Mouse (Mus musculus): Measurements from ENCODE around the gene Sh3kbp1. TPM values are rescaled to one million over a fixed set of nuclear protein-coding genes. Genes with fewer than 3 reads are reported as not detected.

The Sh3kbp1 gene
- polyA plus RNA-seq, 2 experiments, result 4.0 to 9.9 TPM

- H3K27ac ChIP-seq, result no peak overlapping the region
- TF ChIP-seq EP300 (IDR thresholded peaks at IDR 0.05; ENCODE audit: low read depth) (no peak), CTCF (IDR thresholded peaks at IDR 0.05; ENCODE audit: low read depth) (no peak)
- ATAC-seq (ENCODE audit: insufficient read depth) (no peak), DNase-seq (ENCODE audit: low read depth in 3 of 3, low spot score in 3 of 3) (no peak)
- no peak overlapping the region for H3K4me2 ChIP-seq (ENCODE audit: low read depth)
- H3K9me3 ChIP-seq (ENCODE audit: control insufficient read depth, low read length), result no peaks in the 10 kb centered on the region
- no peaks in the 10 kb centered on the region for H3K4me1 ChIP-seq (replicated peaks; ENCODE audit: control insufficient read depth in 2 of 2, insufficient read depth in 2 of 2, low read length in 1 of 2)
- H3K27me3 ChIP-seq (ENCODE audit: control insufficient read depth, insufficient read depth, low read length), result no peaks in the 10 kb centered on the region
- no peaks in the 10 kb centered on the region for H3K36me3 ChIP-seq (replicated peaks; ENCODE audit: control insufficient read depth, insufficient read depth, low read depth)
- no peak overlapping the region for H3K9ac ChIP-seq (replicated peaks)
- 47% methylated on average over 1 of the region's 1 CpGs for WGBS (ENCODE audit: insufficient replicate concordance)
- no peak overlapping the region for H3K4me3 ChIP-seq (ENCODE audit: insufficient read depth in 1 of 2, low read depth in 2 of 2, low read length in 2 of 2)
Measured at GRCm38 (mm10) chrX:159877770-159878169, 250.7 kb downstream of the Sh3kbp1 start.

GRCm38 (mm10) chrX:159879455-159879854 lies 252.4 kb downstream of the Sh3kbp1 start:
- Histone ChIP-seq H3K9ac (replicated peaks) (no peak overlapping the region), H3K9me3 (ENCODE audit: control insufficient read depth, low read length) (no peaks in the 10 kb centered on the region), H3K27me3 (ENCODE audit: control insufficient read depth, insufficient read depth, low read length) (no peaks in the 10 kb centered on the region), H3K4me2 (ENCODE audit: low read depth) (no peak overlapping the region), H3K4me1 (replicated peaks; ENCODE audit: control insufficient read depth in 2 of 2, insufficient read depth in 2 of 2, low read length in 1 of 2) (no peaks in the 10 kb centered on the region), H3K36me3 (replicated peaks; ENCODE audit: control insufficient read depth, insufficient read depth, low read depth) (no peaks in the 10 kb centered on the region), H3K4me3 (ENCODE audit: insufficient read depth in 1 of 2, low read depth in 2 of 2, low read length in 2 of 2) (no peak overlapping the region), H3K27ac (no peak overlapping the region)
- no peak for TF ChIP-seq CTCF (IDR thresholded peaks at IDR 0.05; ENCODE audit: low read depth)
- no peak for TF ChIP-seq EP300 (IDR thresholded peaks at IDR 0.05; ENCODE audit: low read depth)
- 38% methylated on average over 3 of the region's 3 CpGs for WGBS (ENCODE audit: insufficient replicate concordance)
- DNase-seq (ENCODE audit: low read depth in 3 of 3, low spot score in 3 of 3), result no peak
- no peak for ATAC-seq (ENCODE audit: insufficient read depth)

GRCm38 (mm10) chrX:159881576-159881975 lies 254.5 kb downstream of the Sh3kbp1 start:
- H3K4me2 ChIP-seq (ENCODE audit: low read depth), result no peak overlapping the region
- DNase-seq (ENCODE audit: low read depth in 3 of 3, low spot score in 3 of 3), result no peak
- H3K4me3 ChIP-seq (ENCODE audit: insufficient read depth in 1 of 2, low read depth in 2 of 2, low read length in 2 of 2), result no peak overlapping the region
- 66% methylated on average over 5 of the region's 5 CpGs for WGBS (ENCODE audit: insufficient replicate concordance)
- no peak for ATAC-seq (ENCODE audit: insufficient read depth)
- TF ChIP-seq CTCF (IDR thresholded peaks at IDR 0.05; ENCODE audit: low read depth), result no peak
- TF ChIP-seq EP300 (IDR thresholded peaks at IDR 0.05; ENCODE audit: low read depth), result no peak
- no peaks in the 10 kb centered on the region for H3K36me3 ChIP-seq (replicated peaks; ENCODE audit: control insufficient read depth, insufficient read depth, low read depth)
- no peak overlapping the region for H3K27ac ChIP-seq
- no peaks in the 10 kb centered on the region for H3K4me1 ChIP-seq (replicated peaks; ENCODE audit: control insufficient read depth in 2 of 2, insufficient read depth in 2 of 2, low read length in 1 of 2)
- no peaks in the 10 kb centered on the region for H3K27me3 ChIP-seq (ENCODE audit: control insufficient read depth, insufficient read depth, low read length)
- no peaks in the 10 kb centered on the region for H3K9me3 ChIP-seq (ENCODE audit: control insufficient read depth, low read length)
- H3K9ac ChIP-seq (replicated peaks), result no peak overlapping the region

GRCm38 (mm10) chrX:159896536-159896935 lies 269.5 kb downstream of the Sh3kbp1 start:
- WGBS (ENCODE audit: insufficient replicate concordance), result 60% methylated on average over 4 of the region's 4 CpGs
- H3K4me2 ChIP-seq (ENCODE audit: low read depth), result no peak overlapping the region
- H3K9ac ChIP-seq (replicated peaks), result no peak overlapping the region
- H3K36me3 ChIP-seq (replicated peaks; ENCODE audit: control insufficient read depth, insufficient read depth, low read depth), result no peaks in the 10 kb centered on the region
- H3K4me3 ChIP-seq (ENCODE audit: insufficient read depth in 1 of 2, low read depth in 2 of 2, low read length in 2 of 2), result no peak overlapping the region
- no peaks in the 10 kb centered on the region for H3K4me1 ChIP-seq (replicated peaks; ENCODE audit: control insufficient read depth in 2 of 2, insufficient read depth in 2 of 2, low read length in 1 of 2)
- DNase-seq (ENCODE audit: low read depth in 3 of 3, low spot score in 3 of 3), result no peak
- TF ChIP-seq EP300 (IDR thresholded peaks at IDR 0.05; ENCODE audit: low read depth) (no peak), CTCF (IDR thresholded peaks at IDR 0.05; ENCODE audit: low read depth) (no peak)
- H3K27ac ChIP-seq, result no peak overlapping the region
- no peaks in the 10 kb centered on the region for H3K27me3 ChIP-seq (ENCODE audit: control insufficient read depth, insufficient read depth, low read length)
- H3K9me3 ChIP-seq (ENCODE audit: control insufficient read depth, low read length), result no peaks in the 10 kb centered on the region
- ATAC-seq (ENCODE audit: insufficient read depth), result no peak

- 25% methylated on average over 2 of the region's 2 CpGs for WGBS (ENCODE audit: insufficient replicate concordance)
- H3K4me3 ChIP-seq (ENCODE audit: insufficient read depth in 1 of 2, low read depth in 2 of 2, low read length in 2 of 2), result no peak overlapping the region
- H3K36me3 ChIP-seq (replicated peaks; ENCODE audit: control insufficient read depth, insufficient read depth, low read depth), result no peaks in the 10 kb centered on the region
- H3K4me1 ChIP-seq (replicated peaks; ENCODE audit: control insufficient read depth in 2 of 2, insufficient read depth in 2 of 2, low read length in 1 of 2), result no peaks in the 10 kb centered on the region
- TF ChIP-seq CTCF (IDR thresholded peaks at IDR 0.05; ENCODE audit: low read depth) (no peak), EP300 (IDR thresholded peaks at IDR 0.05; ENCODE audit: low read depth) (no peak)
- no peak for ATAC-seq (ENCODE audit: insufficient read depth)
- DNase-seq (ENCODE audit: low read depth in 3 of 3, low spot score in 3 of 3), result no peak
- no peaks in the 10 kb centered on the region for H3K9me3 ChIP-seq (ENCODE audit: control insufficient read depth, low read length)
- H3K27me3 ChIP-seq (ENCODE audit: control insufficient read depth, insufficient read depth, low read length), result no peaks in the 10 kb centered on the region
- no peak overlapping the region for H3K4me2 ChIP-seq (ENCODE audit: low read depth)
- H3K9ac ChIP-seq (replicated peaks), result no peak overlapping the region
- H3K27ac ChIP-seq, result no peak overlapping the region
Measured at GRCm38 (mm10) chrX:159898110-159898509, 271.0 kb downstream of the Sh3kbp1 start.

Measured in liver, embryonic 14.5 days (tissue).